Mouse (Mus musculus) embryo, embryonic 11 days (tissue): ENCODE measurements around the gene Shcbp1.
"Not testable (repeated sequence)": the region's sequence is repeated elsewhere in the genome, so short reads cannot be mapped to it uniquely, and the experiment has no call there.

Source experiments
- DNase-seq: peaks from one replicate; pipeline ENCODE4 v3.0.0-alpha.2; 2015

The Shcbp1 gene

DNA sequence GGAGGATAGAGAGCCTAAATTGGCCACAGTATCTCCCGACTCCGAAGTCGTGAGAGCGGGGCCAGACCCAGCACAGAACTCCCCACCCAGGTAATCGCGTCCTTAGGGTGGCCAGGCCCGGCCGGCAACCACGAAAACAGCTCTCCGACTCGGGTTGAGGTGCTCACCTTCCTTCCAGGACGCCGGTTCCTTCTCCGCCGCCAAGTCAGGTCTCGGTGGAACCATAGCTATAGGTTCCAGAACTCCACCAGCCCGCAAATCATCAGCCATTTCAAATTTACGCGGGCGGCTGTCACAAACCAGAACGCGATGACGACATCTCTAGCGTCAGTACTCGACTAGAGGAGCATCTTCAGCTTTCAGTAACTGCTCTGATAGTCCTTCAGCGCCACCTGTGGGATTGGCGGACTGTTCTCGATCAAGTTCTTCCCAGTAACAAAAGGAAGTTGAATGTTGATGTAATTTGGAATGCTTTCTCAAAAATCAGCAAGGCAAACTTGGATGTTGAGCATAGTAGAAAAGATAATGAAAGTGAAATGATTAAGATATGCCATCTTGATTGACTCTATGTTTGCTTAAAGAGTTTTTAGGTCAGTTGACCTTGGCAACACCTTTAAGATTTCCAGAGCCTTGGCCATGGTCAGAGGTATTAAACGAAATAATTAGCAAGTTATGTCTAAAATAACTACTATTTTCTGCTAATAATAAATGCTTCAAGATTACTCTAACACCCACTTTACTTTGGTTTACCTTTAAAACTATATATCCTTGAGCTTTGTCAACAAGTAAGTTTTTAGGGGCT is at the start of gene Shcbp1:
TSS of gene Shcbp1 (minus strand) at position 314 of the 802 bp plus-strand sequence.
- DNase-seq, result peak; percentile 95

GRCm38 (mm10) chr8:4808831-4809230 is 29.5 kb upstream of the Shcbp1 start:
- no peak for DNase-seq

- peak; percentile 50 for DNase-seq
These were observed 21.3 kb upstream of the Shcbp1 start for GRCm38 (mm10) chr8:4800524-4801122.

- DNase-seq, result no peak
These were observed 1.1 kb downstream of the Shcbp1 start for GRCm38 (mm10) chr8:4778266-4778665.

DNA sequence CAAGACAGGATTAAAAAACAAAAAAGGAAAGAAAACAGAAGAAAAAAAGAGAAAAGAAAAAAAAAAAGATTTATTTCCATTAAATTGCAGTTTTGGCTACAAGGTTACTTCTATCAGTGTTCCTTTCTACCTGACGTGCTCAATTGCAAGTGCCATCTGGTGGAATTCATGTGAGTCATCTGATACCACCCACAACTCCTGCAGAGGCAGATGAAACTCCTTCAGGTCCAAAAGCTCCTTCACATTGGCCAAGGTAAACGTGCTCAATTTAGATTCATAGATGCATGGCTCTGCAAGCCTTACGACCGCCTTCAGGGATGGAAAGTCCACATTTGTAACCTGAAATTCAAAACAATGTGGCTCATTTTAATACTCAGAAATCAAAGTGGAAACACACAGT is 14.6 kb downstream of the Shcbp1 start:
- DNase-seq, result no peak

DNA sequence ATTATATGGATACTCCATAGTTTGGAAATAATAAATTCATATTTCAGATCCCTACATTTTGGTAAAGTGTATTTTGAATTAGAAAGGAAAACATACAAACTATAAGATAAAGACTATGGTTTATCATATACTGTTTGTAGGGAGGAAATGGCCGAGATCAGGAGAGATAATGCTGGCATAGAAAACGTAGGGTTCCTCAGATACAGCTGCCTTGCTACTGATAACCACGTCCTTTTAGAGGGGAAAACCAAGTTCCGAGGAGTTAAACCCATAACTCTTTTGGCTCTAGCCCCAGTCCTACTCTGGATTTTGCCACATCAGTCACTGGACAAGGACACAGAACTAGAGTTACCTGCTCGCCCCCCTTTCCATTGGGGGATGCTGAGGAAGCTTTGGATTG is 26.3 kb downstream of the Shcbp1 start:
- no peak for DNase-seq

DNA sequence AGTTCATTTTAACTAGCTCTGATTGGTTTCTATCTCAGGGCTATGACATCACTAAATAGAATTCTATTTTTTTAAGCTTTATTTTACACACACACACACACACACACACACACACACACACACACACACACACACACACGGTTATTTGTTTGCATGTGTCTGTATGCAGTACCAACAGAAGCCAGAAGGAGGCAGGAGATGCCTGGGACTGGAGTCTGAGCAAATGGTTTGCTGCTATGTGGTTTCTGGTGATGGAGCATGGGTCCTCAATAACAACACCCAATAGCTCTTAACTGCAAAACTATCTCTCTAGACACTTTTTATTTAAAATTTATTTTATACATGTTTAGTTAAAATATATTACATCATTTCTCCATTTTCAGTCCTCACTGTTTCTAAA is 48.4 kb downstream of the Shcbp1 start:
- DNase-seq, result no peak

DNA sequence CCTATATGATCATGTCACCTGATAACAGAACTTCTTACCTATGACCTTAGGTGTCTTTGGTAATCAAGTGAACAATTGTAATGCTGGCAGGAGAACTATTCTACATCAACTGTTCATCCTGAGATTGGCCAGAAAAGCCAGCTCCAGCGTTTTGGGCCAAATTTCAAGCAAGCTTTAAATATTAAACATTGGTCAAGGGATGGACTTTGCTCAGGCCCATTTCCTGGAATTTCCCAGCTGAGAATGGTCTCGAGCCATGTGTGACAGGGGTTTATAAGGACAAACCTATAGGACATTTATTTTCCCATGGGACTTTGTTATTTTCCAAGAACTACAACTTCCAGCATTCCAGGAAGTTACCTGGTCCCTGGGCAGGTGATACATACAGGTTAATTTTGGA is 63.8 kb downstream of the Shcbp1 start:
- no peak for DNase-seq

GRCm38 (mm10) chr8:4708346-4708745 is 71.0 kb downstream of the Shcbp1 start:
- DNase-seq, result not testable (repeated sequence)

- not testable (repeated sequence) for DNase-seq
These were observed 71.5 kb downstream of the Shcbp1 start for GRCm38 (mm10) chr8:4707916-4708315.

- DNase-seq, result no peak
These were observed 87.7 kb downstream of the Shcbp1 start for GRCm38 (mm10) chr8:4691634-4692033.
